Mouse (Mus musculus): ENCODE measurements around the gene Vps37b. TPM values are rescaled to one million over a fixed set of nuclear protein-coding genes. Genes with fewer than 3 reads are reported as not detected.

Gene Vps37b
- polyA plus RNA-seq, 1 experiment from 2014 or later: 50.7 TPM

DNA sequence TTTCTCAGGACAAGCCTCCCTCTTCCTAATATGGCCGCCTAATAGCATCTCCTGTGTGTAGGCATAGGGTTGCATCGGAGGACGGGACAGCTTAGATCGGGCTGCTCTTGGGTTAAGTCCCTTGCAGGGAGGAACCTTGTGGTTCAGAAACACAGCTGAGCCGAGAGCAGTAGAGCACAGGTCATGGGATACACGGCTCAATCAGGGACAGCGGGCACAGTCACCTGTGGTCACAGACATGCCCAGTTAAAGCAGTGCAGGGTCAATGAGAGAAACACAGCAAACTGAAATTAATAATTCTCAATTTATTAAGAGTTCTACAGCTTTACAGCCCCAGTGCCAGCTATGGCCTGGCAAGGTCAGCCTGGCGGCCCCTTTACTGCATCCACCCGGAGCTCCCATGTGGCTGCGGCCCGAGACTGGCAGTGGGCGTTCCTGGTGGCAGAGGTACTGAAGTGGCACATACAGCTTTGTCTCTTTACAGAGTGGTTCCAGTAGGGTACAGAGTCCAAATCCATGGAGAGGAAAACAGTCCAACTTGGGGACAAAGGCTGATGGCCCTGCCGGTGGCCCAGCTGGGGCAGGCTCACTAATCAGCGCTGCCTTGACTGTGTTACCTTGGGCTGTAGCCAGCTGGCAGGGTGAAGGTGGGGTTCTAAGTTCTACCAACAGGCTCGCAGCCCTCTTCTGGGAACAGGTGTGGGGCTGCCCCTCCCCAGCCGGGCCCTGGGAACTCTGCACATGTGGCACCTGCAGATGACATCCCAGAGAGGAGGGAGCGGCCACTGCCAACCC lies 27.5 kb downstream of the Vps37b start:
- no peak overlapping the region for H3K4me2 ChIP-seq
- H3K4me3 ChIP-seq (ENCODE audit: low read depth, low read length): no peak overlapping the region
- ATAC-seq (ENCODE audit: low FRiP score): no peak
- H3K9me3 ChIP-seq (ENCODE audit: control insufficient read depth, low read length): no peaks in the 10 kb centered on the region
- H3K27ac ChIP-seq (ENCODE audit: low read depth, low read length): no peak overlapping the region
- no peak for DNase-seq (ENCODE audit: low spot score, missing footprints)
- 95% methylated on average over 17 of the region's 17 CpGs for WGBS
- H3K4me1 ChIP-seq (ENCODE audit: control insufficient read depth, insufficient read depth, low read length): peaks cover 3% of the 10 kb centered on the region
- H3K36me3 ChIP-seq (ENCODE audit: control insufficient read depth, insufficient read depth, low read length): peaks cover 29% of the 10 kb centered on the region
- no peaks in the 10 kb centered on the region for H3K27me3 ChIP-seq (ENCODE audit: control insufficient read depth, insufficient read depth, low read length)
- H3K9ac ChIP-seq (ENCODE audit: low read length): no peak overlapping the region

DNA sequence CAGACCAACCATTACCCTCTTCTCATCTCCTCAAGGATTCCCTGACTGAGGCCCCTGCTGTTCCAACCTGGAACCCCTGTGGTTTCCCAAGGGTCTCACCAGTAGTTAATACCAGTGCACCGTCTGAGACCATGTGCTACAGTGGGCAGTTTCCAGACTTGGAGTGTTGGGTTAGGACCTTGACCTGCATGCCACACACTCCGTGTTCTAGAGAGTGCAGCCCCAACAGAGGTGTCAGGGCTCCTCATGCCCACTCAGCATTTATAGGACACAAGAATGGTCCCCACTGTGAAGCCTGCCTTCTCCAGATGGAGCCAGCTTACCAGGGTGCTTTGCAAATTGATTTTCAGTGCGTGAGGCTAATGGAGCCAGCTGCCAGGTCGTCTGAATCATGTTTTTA lies 28.7 kb downstream of the Vps37b start:
- H3K27ac ChIP-seq (ENCODE audit: low read depth, low read length): no peak overlapping the region
- no peak overlapping the region for H3K4me2 ChIP-seq
- DNase-seq (ENCODE audit: low spot score, missing footprints) (no peak), ATAC-seq (ENCODE audit: low FRiP score) (no peak)
- no peaks in the 10 kb centered on the region for H3K9me3 ChIP-seq (ENCODE audit: control insufficient read depth, low read length)
- H3K36me3 ChIP-seq (ENCODE audit: control insufficient read depth, insufficient read depth, low read length): peaks cover 25% of the 10 kb centered on the region
- 62% methylated on average over 4 of the region's 4 CpGs for WGBS
- H3K4me3 ChIP-seq (ENCODE audit: low read depth, low read length): no peak overlapping the region
- no peak overlapping the region for H3K9ac ChIP-seq (ENCODE audit: low read length)
- H3K27me3 ChIP-seq (ENCODE audit: control insufficient read depth, insufficient read depth, low read length): no peaks in the 10 kb centered on the region
- H3K4me1 ChIP-seq (ENCODE audit: control insufficient read depth, insufficient read depth, low read length): peaks cover 3% of the 10 kb centered on the region

DNA sequence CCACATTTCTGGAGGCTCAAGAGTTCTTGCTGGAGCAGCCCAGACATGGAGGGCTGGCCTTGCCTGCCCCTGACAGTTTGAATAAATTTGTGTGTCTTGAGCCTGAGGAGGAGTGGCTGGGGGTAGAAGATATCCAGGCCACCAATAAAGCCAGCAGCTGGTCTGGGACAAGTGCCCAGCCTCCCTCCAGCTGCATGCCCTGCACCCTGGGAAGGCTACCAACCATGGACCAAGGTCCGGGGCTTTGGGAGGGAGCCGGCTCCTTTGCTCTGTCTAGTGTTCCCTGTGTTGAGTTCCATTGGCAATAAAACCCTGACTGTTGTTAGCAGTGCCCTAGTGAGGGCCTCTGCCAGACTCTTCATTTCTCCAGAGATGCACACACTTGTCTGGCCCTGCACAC lies 29.2 kb downstream of the Vps37b start:
- no peaks in the 10 kb centered on the region for H3K27me3 ChIP-seq (ENCODE audit: control insufficient read depth, insufficient read depth, low read length)
- H3K36me3 ChIP-seq (ENCODE audit: control insufficient read depth, insufficient read depth, low read length): peaks cover 22% of the 10 kb centered on the region
- H3K4me2 ChIP-seq: no peak overlapping the region
- H3K9ac ChIP-seq (ENCODE audit: low read length): no peak overlapping the region
- H3K9me3 ChIP-seq (ENCODE audit: control insufficient read depth, low read length): no peaks in the 10 kb centered on the region
- no peak overlapping the region for H3K27ac ChIP-seq (ENCODE audit: low read depth, low read length)
- 83% methylated on average over 2 of the region's 2 CpGs for WGBS
- H3K4me1 ChIP-seq (ENCODE audit: control insufficient read depth, insufficient read depth, low read length): peaks cover 3% of the 10 kb centered on the region
- no peak for ATAC-seq (ENCODE audit: low FRiP score)
- DNase-seq (ENCODE audit: low spot score, missing footprints): no peak
- no peak overlapping the region for H3K4me3 ChIP-seq (ENCODE audit: low read depth, low read length)

DNA sequence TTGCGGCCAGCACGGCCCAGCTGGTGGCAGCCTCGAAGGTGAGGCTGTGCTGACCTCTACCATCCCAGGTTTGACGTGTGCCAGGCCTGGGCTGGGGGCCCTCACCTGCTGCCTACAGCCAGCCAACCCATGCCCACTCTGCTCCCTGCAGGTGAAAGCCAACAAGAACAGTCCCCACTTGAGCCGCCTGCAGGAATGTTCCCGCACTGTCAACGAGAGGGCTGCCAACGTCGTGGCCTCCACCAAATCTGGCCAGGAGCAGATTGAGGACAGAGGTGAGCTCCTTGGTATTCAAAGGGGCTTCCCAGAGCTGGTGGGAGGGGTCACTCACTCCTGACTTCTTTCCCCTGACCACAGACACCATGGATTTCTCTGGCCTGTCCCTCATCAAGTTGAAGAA lies 30.8 kb downstream of the Vps37b start:
- Histone ChIP-seq H3K4me3 (ENCODE audit: low read depth, low read length) (no peak overlapping the region), H3K27me3 (ENCODE audit: control insufficient read depth, insufficient read depth, low read length) (no peaks in the 10 kb centered on the region), H3K4me2 (no peak overlapping the region), H3K27ac (ENCODE audit: low read depth, low read length) (no peak overlapping the region), H3K4me1 (ENCODE audit: control insufficient read depth, insufficient read depth, low read length) (peaks cover 5% of the 10 kb centered on the region), H3K9me3 (ENCODE audit: control insufficient read depth, low read length) (no peaks in the 10 kb centered on the region), H3K9ac (ENCODE audit: low read length) (no peak overlapping the region), H3K36me3 (ENCODE audit: control insufficient read depth, insufficient read depth, low read length) (peaks cover 14% of the 10 kb centered on the region)
- DNase-seq (ENCODE audit: low spot score, missing footprints) (no peak), ATAC-seq (ENCODE audit: low FRiP score) (peak; percentile 49)
- 58% methylated on average over 9 of the region's 9 CpGs for WGBS

DNA sequence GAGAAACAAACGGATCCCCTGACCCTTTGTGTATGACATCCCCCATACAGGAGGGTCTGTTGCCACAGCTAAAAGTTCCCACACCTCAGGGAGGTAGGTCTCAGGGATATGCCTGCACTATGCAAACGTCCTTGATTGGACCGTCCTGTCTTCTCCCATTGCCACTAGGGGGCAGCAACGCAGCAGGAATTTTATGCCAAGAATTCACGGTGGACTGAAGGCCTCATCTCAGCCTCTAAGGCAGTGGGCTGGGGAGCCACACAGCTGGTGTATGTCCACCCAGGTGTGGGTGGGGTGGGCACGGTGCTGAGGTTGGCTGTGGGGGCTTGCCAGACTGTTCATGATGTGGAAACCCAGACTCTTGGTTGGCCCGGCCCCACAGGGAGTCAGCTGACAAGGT lies 31.2 kb downstream of the Vps37b start:
- no peak overlapping the region for H3K27ac ChIP-seq (ENCODE audit: low read depth, low read length)

DNA sequence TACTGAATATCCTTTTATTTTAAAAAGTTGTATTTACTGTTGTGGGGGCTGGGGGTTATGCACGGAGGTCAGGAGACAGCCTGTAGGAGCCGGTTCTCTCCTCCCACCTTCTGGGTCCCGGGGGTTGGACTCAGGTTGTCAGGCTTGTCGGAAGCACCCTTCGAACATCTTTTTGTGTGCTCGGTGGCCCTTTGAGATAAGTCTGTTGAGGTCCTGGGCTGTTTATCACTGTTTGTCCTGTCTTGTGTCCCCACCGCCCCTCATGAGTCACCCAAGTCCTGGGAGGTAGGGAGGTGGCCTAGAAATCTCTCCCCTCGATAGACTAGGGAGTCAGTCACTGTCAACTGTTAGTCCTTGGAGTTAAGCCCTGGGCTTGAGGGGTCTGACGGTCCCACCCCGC lies 33.7 kb downstream of the Vps37b start:
- H3K4me3 ChIP-seq (ENCODE audit: low read depth, low read length): no peak overlapping the region
- peaks cover 5% of the 10 kb centered on the region for H3K4me1 ChIP-seq (ENCODE audit: control insufficient read depth, insufficient read depth, low read length)
- ATAC-seq (ENCODE audit: low FRiP score) (no peak), DNase-seq (ENCODE audit: low spot score, missing footprints) (no peak)
- no peak overlapping the region for H3K4me2 ChIP-seq
- H3K36me3 ChIP-seq (ENCODE audit: control insufficient read depth, insufficient read depth, low read length): no peaks in the 10 kb centered on the region
- no peaks in the 10 kb centered on the region for H3K27me3 ChIP-seq (ENCODE audit: control insufficient read depth, insufficient read depth, low read length)
- 91% methylated on average over 10 of the region's 10 CpGs for WGBS
- H3K9ac ChIP-seq (ENCODE audit: low read length): no peak overlapping the region
- H3K27ac ChIP-seq (ENCODE audit: low read depth, low read length): no peak overlapping the region
- H3K9me3 ChIP-seq (ENCODE audit: control insufficient read depth, low read length): no peaks in the 10 kb centered on the region

More for the DNA sequence above, 31.2 kb downstream of the Vps37b start:
- Histone ChIP-seq H3K4me1 (ENCODE audit: control insufficient read depth, insufficient read depth, low read length) (peaks cover 5% of the 10 kb centered on the region), H3K27me3 (ENCODE audit: control insufficient read depth, insufficient read depth, low read length) (no peaks in the 10 kb centered on the region), H3K36me3 (ENCODE audit: control insufficient read depth, insufficient read depth, low read length) (peaks cover 9% of the 10 kb centered on the region), H3K4me2 (no peak overlapping the region), H3K9me3 (ENCODE audit: control insufficient read depth, low read length) (no peaks in the 10 kb centered on the region), H3K9ac (ENCODE audit: low read length) (no peak overlapping the region), H3K4me3 (ENCODE audit: low read depth, low read length) (no peak overlapping the region)
- DNase-seq (ENCODE audit: low spot score, missing footprints): peak; percentile 98
- WGBS: 10% methylated on average over 7 of the region's 7 CpGs
- peak; percentile 70 for ATAC-seq (ENCODE audit: low FRiP score)

DNA sequence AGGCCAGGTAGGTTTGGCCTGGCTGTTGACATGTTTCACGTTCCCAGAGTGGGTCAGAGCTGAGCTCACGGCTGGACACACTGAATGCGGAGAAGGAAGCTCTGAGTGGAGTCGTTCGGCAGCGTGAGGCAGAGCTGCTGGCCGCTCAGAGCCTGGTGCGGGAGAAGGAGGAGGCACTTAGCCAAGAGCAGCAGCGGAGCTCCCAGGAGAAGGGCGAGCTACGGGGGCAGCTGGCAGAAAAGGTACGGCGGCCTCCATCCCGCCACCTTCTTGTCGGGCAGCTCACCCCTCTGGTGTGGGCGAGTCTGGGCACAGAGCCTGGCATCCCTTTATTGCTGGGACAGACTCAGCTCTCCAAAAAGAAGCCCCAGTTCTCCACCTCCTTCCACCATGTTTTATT lies 34.3 kb downstream of the Vps37b start:
- no peak overlapping the region for H3K4me3 ChIP-seq (ENCODE audit: low read depth, low read length)
- H3K4me1 ChIP-seq (ENCODE audit: control insufficient read depth, insufficient read depth, low read length): peaks cover 3% of the 10 kb centered on the region
- H3K27ac ChIP-seq (ENCODE audit: low read depth, low read length): no peak overlapping the region
- no peaks in the 10 kb centered on the region for H3K27me3 ChIP-seq (ENCODE audit: control insufficient read depth, insufficient read depth, low read length)
- WGBS: 83% methylated on average over 16 of the region's 16 CpGs
- no peak overlapping the region for H3K4me2 ChIP-seq
- no peak overlapping the region for H3K9ac ChIP-seq (ENCODE audit: low read length)
- no peaks in the 10 kb centered on the region for H3K9me3 ChIP-seq (ENCODE audit: control insufficient read depth, low read length)
- ATAC-seq (ENCODE audit: low FRiP score) (no peak), DNase-seq (ENCODE audit: low spot score, missing footprints) (no peak)
- H3K36me3 ChIP-seq (ENCODE audit: control insufficient read depth, insufficient read depth, low read length): no peaks in the 10 kb centered on the region

DNA sequence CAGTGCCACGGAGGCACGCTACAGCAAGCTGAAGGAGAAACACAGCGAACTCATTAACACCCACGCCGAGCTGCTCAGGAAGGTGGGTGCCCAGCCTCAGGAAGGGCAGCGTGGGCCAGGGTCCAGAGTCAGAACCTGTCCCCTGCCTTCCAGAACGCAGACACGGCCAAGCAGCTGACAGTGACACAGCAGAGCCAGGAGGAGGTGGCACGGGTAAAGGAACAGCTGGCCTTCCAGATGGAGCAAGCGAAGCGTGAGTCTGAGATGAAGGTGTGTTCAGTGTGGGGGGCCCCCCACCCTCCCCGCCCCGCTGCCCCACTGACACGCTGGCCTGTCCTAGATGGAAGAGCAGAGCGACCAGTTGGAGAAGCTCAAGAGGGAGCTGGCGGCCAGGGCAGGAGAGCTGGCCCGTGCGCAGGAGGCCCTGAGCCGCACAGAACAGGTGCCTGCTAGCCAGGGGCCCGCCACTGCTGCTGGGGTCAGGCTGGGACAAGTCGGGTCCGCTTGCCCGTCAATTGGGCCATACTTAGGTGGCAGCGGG lies 34.8 kb downstream of the Vps37b start:
- no peaks in the 10 kb centered on the region for H3K27me3 ChIP-seq (ENCODE audit: control insufficient read depth, insufficient read depth, low read length)
- 0 out of 2 replicates have a peak, but pooled peaks cover 2% of the 10 kb centered on the region for H3K4me1 ChIP-seq (ENCODE audit: control insufficient read depth, insufficient read depth, low read length)
- no peak overlapping the region for H3K9ac ChIP-seq (ENCODE audit: low read length)
- no peak overlapping the region for H3K4me3 ChIP-seq (ENCODE audit: low read depth, low read length)
- WGBS: 88% methylated on average over 24 of the region's 24 CpGs
- ATAC-seq (ENCODE audit: low FRiP score): no peak
- DNase-seq (ENCODE audit: low spot score, missing footprints): no peak
- H3K36me3 ChIP-seq (ENCODE audit: control insufficient read depth, insufficient read depth, low read length): no peaks in the 10 kb centered on the region
- no peak overlapping the region for H3K27ac ChIP-seq (ENCODE audit: low read depth, low read length)
- no peak overlapping the region for H3K4me2 ChIP-seq
- H3K9me3 ChIP-seq (ENCODE audit: control insufficient read depth, low read length): no peaks in the 10 kb centered on the region

DNA sequence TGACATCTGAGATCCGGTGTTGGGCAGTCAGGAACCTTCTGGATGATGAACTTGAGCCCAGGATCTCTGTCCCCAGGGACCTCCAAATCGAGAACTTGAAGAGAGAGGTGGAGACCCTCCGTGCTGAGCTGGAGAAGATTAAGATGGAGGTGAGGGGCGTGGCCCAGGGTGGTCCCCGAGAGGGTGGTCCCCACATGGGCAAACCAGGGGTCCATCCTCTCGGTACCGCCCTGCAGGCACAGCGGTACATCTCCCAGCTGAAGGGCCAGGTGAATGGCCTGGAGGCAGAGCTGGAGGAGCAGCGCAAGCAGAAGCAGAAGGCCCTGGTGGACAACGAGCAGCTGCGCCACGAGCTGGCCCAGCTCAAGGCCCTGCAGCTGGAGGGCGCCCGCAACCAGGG lies 35.4 kb downstream of the Vps37b start:
- 0 out of 2 replicates have a peak, but pooled peaks cover 2% of the 10 kb centered on the region for H3K4me1 ChIP-seq (ENCODE audit: control insufficient read depth, insufficient read depth, low read length)
- H3K36me3 ChIP-seq (ENCODE audit: control insufficient read depth, insufficient read depth, low read length): no peaks in the 10 kb centered on the region
- H3K9ac ChIP-seq (ENCODE audit: low read length): no peak overlapping the region
- no peaks in the 10 kb centered on the region for H3K9me3 ChIP-seq (ENCODE audit: control insufficient read depth, low read length)
- DNase-seq (ENCODE audit: low spot score, missing footprints) (no peak), ATAC-seq (ENCODE audit: low FRiP score) (no peak)
- H3K4me2 ChIP-seq: no peak overlapping the region
- H3K27me3 ChIP-seq (ENCODE audit: control insufficient read depth, insufficient read depth, low read length): no peaks in the 10 kb centered on the region
- no peak overlapping the region for H3K27ac ChIP-seq (ENCODE audit: low read depth, low read length)
- H3K4me3 ChIP-seq (ENCODE audit: low read depth, low read length): no peak overlapping the region
- WGBS: 90% methylated on average over 14 of the region's 14 CpGs
